Mouse (Mus musculus) G1E (cell line): Measurements from ENCODE around the gene Hoxb4. TPM values are rescaled to one million over a fixed set of nuclear protein-coding genes. Genes with fewer than 3 reads are reported as not detected.

ENCODE experiments used
- ATAC-seq: 2 replicates; pipeline ENCODE4 v1.8.0; 2016; ENCODE audit warnings: mild to moderate bottlenecking; ENCODE audit not compliant: insufficient number of reproducible peaks, poor library complexity, low FRiP score, severe bottlenecking; ENCODE audit errors: extremely low read depth
- DNase-seq: peaks from one replicate; pipeline ENCODE4 v3.0.0; 2012; ENCODE audit warnings: low spot score
- H3K27me3 ChIP-seq: 2 replicates; pipeline ENCODE4 v1.6.1; 2012; ENCODE audit warnings: mild to moderate bottlenecking, low read length, inconsistent platforms; ENCODE audit not compliant: insufficient read depth
- H3K36me3 ChIP-seq: replicated peaks from 2 replicates; pipeline ENCODE3; 2012; ENCODE audit warnings: mild to moderate bottlenecking, inconsistent platforms
- H3K4me1 ChIP-seq: 2 replicates; pipeline ENCODE4 v1.6.1; 2012; ENCODE audit warnings: low read depth, low read length, inconsistent platforms, mixed read lengths; ENCODE audit not compliant: insufficient read depth
- H3K4me3 ChIP-seq: 2 replicates; pipeline ENCODE4 v1.5.1; 2012; ENCODE audit warnings: low read depth, mild to moderate bottlenecking, inconsistent platforms, low read length, moderate library complexity, mixed read lengths
- H3K9me3 ChIP-seq: replicated peaks from 2 replicates; pipeline ENCODE4 v1.6.1; 2012; ENCODE audit warnings: inconsistent platforms
- CTCF ChIP-seq: IDR thresholded peaks from 2 replicates; pipeline ENCODE4 v1.5.1; 2012; ENCODE audit warnings: low read depth, low read length, inconsistent platforms, mixed read lengths
- GATA1 ChIP-seq: IDR thresholded peaks from 2 replicates; pipeline ENCODE4 v1.6.1; 2012; ENCODE audit warnings: borderline replicate concordance, low read length, inconsistent platforms, mixed read lengths
- GATA2 ChIP-seq: IDR thresholded peaks from 2 replicates; pipeline ENCODE4 v1.6.1; 2012; ENCODE audit warnings: low read depth, low read length, inconsistent platforms, borderline replicate concordance
- POLR2AphosphoS5 ChIP-seq: IDR thresholded peaks from 2 replicates; pipeline ENCODE4 v1.6.1; 2012; ENCODE audit warnings: low read depth, low read length, inconsistent platforms; ENCODE audit not compliant: insufficient replicate concordance
- TAL1 ChIP-seq: conservative IDR thresholded peaks from 2 replicates; pipeline ENCODE4 v1.6.1; 2012; ENCODE audit warnings: low read depth, low read length, inconsistent platforms, mixed read lengths
- polyA plus RNA-seq: library from polyadenylated mRNA; stranded (reverse); fragments of >175 nt; gene quantifications from 2 replicates; pipeline ENCODE4 v1.2.3, GENCODE M21; 2012
- total RNA-seq, 2 experiments: library from RNA; stranded (forward) in 1 of 2; stranded (reverse) in 1 of 2; fragments of 200-1000 nt in 1 of 2; fragments of >200 nt in 1 of 2; fragmentation: Nextera tagmentation in 1 of 2; gene quantifications; 2 replicates each; pipeline ENCODE4 v1.2.3; 2014 to 2017

Hoxb4 gene
- total and polyA plus RNA-seq, 3 experiments: 0.03 TPM; not detected in 2

DNA sequence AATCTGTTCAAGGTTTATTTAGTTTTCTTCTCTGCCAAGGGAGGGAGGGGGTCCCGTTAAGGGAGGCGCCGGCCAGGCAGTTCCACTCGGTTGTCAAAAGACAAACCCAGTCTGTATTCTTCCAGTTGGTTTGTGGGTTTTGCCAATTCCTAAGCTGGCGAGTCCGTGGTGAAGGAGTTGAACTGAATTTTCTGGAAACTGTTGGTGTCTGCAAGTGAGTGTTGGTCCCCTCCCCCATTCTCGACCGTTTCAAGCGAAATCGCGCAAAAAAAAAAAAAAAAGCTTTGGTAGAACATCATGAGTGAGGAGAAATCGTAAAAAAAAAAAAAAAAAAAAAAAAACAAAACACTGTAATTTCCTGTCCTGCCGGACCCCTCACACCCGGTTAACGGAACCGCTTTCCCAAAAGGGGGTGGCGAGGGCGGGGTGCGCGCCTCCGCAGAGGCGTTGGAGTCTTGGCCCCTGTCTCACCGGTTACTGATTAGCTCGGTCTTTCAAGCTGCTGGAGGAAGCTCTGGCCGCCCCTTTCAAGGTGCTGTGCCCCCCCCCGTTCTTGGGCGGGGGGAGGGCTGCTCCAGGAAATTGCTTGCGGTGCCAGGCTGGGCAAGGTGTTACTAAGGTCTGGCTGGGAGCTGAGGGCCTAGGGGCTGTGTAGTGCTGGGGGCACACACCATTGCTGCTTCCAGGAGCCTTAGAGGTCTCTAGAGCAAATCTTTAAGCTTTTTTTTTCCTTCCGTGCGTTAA lies 22.8 kb upstream of the Hoxb4 start:
- H3K4me3 ChIP-seq: no peak overlapping the region
- H3K27me3 ChIP-seq: peaks cover 79% of the 10 kb centered on the region
- H3K36me3 ChIP-seq: no peaks in the 10 kb centered on the region
- no peak for ATAC-seq
- no peaks in the 10 kb centered on the region for H3K9me3 ChIP-seq
- peaks cover 7% of the 10 kb centered on the region; the same call in 1 of the 2 replicates for H3K4me1 ChIP-seq
- TF ChIP-seq TAL1 (no peak), POLR2AphosphoS5 (no peak), CTCF (no peak), GATA2 (no peak), GATA1 (no peak)
- DNase-seq: no peak

DNA sequence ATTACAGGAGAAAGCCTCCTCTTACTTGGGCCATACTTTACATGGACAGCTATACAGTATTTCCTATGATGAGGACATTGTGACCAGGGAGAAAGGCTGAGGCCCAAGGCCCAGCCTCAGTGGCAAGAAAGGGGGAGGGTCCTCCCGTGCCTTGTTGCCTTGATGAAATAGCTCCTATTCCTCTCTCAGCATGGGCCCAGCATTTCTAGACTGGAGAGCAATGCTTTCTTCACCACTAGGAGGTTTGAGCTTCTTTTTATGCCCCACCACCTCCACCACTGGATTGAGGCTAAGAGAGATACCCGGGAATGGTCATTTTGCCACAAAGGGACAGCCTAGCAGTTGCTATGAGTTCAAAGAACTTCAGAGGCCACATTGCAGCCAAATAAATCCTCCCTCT lies 21.1 kb upstream of the Hoxb4 start:
- ATAC-seq (no peak), DNase-seq (no peak)
- TF ChIP-seq GATA1 (no peak), CTCF (no peak), GATA2 (no peak), POLR2AphosphoS5 (no peak), TAL1 (no peak)
- no peaks in the 10 kb centered on the region for H3K36me3 ChIP-seq
- H3K27me3 ChIP-seq: peaks cover 82% of the 10 kb centered on the region
- no peak overlapping the region for H3K4me3 ChIP-seq
- H3K9me3 ChIP-seq: no peaks in the 10 kb centered on the region
- peaks cover 7% of the 10 kb centered on the region; the same call in 1 of the 2 replicates for H3K4me1 ChIP-seq

DNA sequence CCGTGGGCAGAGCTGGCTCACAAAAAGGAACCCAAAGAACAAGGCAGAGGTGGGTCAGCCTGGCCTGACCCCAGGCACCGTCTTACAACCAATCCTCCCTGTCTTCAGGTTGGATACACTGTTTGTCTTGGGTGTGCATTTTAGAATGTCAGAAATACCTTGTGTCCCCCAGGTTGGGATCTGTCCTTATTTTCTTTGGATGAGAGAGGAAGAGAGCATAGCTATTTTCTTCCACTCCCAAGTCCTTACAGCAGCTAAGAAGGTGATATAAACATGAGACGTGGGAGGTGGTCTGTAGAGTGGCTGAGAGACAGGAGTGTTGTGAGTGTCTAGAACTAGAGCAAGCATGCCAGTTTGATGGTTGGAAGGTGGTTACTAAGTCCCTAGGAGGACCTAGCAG lies 20.6 kb upstream of the Hoxb4 start:
- no peak for ATAC-seq
- TF ChIP-seq POLR2AphosphoS5 (no peak), TAL1 (no peak), CTCF (no peak), GATA1 (no peak), GATA2 (no peak)
- no peak for DNase-seq
- Histone ChIP-seq H3K4me3 (no peak overlapping the region), H3K27me3 (peaks cover 81% of the 10 kb centered on the region), H3K36me3 (no peaks in the 10 kb centered on the region), H3K9me3 (no peaks in the 10 kb centered on the region), H3K4me1 (peaks cover 7% of the 10 kb centered on the region; the same call in 1 of the 2 replicates)

DNA sequence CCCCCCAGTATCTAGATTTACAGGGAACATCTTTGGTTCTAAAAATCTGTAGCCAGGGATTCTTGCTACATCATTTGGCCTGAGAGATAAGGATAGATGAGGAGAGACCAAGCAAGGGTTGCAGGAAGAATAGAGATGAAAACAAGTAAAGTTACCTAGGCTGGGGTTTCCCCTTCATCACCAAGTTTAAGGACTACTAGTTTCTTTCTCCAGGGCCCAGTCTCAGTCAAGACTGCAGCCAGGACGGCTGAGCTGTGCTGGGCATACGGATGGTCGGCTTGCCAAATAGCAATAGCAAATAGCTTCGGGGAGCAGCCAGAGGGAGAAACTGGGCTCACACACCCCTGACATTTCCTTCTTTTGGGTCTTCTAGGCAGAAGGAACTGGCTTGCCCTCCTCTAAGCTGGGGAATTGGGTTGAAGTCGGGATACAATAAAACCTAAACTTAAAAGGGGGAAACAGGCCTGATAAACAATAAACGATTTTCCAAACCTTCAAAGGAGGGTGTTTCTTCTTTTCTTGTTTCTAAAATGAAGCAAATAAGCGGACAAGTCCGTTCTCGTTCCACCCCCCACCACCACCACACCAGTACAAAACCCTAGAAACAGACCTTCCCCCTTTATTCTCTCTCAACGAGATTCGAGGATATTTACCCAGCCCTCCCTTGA lies 20.0 kb upstream of the Hoxb4 start:
- Histone ChIP-seq H3K4me1 (peaks cover 7% of the 10 kb centered on the region; the same call in 1 of the 2 replicates), H3K9me3 (no peaks in the 10 kb centered on the region), H3K27me3 (peaks cover 80% of the 10 kb centered on the region), H3K36me3 (no peaks in the 10 kb centered on the region), H3K4me3 (no peak overlapping the region)
- no peak for ATAC-seq
- DNase-seq: no peak
- no peak for TF ChIP-seq CTCF
- TF ChIP-seq GATA1: no peak
- no peak for TF ChIP-seq GATA2

DNA sequence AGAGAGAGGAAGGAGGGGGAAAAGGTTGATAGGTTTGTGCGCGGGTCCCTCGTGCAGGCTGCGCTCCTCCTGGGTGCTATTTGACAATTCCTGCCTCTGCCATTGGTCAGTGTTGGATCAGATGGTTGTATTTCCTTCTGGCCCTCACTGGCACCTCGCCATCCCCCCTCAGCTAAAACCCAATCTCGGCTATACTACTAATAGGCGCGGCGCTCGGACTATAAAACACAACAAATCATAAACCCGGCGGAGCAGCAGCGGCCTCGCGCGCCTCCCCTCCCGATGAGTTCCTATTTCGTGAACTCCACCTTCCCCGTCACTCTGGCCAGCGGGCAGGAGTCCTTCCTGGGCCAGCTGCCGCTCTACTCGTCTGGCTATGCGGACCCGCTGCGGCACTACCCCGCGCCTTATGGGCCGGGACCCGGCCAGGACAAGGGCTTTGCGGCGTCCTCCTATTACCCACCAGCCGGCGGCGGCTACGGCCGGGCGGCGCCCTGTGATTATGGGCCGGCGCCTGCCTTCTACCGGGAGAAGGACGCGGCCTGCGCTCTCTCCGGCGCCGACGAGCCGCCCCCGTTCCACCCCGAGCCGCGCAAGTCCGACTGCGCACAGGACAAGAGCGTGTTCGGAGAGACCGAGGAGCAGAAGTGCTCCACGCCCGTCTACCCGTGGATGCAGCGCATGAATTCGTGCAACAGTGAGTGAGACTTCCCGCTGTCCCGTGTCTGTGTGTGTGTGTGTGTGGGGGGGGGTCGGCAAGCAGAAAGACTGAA lies 19.0 kb upstream of the Hoxb4 start:
- Histone ChIP-seq H3K27me3 (peaks cover 79% of the 10 kb centered on the region), H3K4me3 (no peak overlapping the region), H3K4me1 (peaks cover 7% of the 10 kb centered on the region; the same call in 1 of the 2 replicates), H3K9me3 (peaks cover 5% of the 10 kb centered on the region; the same call in 1 of the 2 replicates), H3K36me3 (no peaks in the 10 kb centered on the region)
- DNase-seq (no peak), ATAC-seq (no peak)
- TF ChIP-seq CTCF: no peak
- no peak for TF ChIP-seq GATA2
- no peak for TF ChIP-seq TAL1
- no peak for TF ChIP-seq GATA1
- TF ChIP-seq POLR2AphosphoS5: no peak

DNA sequence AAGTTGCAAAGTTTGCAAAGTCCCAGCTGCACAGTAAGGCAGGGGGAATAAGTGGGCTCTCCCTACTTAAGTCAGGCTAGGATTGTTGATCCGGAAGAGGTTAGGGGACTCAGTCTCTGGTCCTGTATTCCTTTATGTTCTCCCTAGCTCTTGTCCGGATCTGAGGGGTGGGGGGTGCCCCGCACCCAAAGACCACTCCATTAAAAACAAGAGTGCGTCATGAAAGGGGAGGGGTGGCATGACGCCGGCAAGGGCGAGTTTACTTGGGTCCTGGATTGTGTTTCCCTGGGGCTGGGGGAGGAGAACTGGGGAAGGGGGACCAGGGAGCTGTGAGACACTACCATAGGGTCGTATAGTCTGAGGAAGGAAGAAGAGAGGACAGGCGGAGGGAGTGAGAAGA lies 18.3 kb upstream of the Hoxb4 start:
- Histone ChIP-seq H3K9me3 (peaks cover 5% of the 10 kb centered on the region; the same call in 1 of the 2 replicates), H3K4me1 (peaks cover 3% of the 10 kb centered on the region; the same call in 1 of the 2 replicates), H3K27me3 (peaks cover 78% of the 10 kb centered on the region), H3K4me3 (no peak overlapping the region), H3K36me3 (no peaks in the 10 kb centered on the region)
- TF ChIP-seq GATA1: no peak
- no peak for TF ChIP-seq POLR2AphosphoS5
- TF ChIP-seq GATA2: no peak
- TF ChIP-seq CTCF: no peak
- TF ChIP-seq TAL1: no peak
- no peak for ATAC-seq
- DNase-seq: no peak
